Mouse (Mus musculus): ENCODE measurements around the gene Glrx.
"Not testable (repeated sequence)": the region's sequence is repeated elsewhere in the genome, so short reads cannot be mapped to it uniquely, and the experiment has no call there.

GRCm38 (mm10) chr13:75822366-75822765 is 17.3 kb upstream of the Glrx start:
- TF ChIP-seq POLR2A (IDR thresholded peaks at IDR 0.05; ENCODE audit: low read depth, low read length); CTCF (conservative IDR thresholded peaks at IDR 0.05 in 1 of 2, IDR thresholded peaks at IDR 0.05 in 1 of 2; ENCODE audit: low read depth in 2 of 2, low read length in 2 of 2); TCF12 (IDR thresholded peaks at IDR 0.05; ENCODE audit: low read depth, low read length); MAX (IDR thresholded peaks at IDR 0.05; ENCODE audit: low read length); ZNF384 (IDR thresholded peaks at IDR 0.05; ENCODE audit: low read depth, low read length); ZC3H11A (IDR thresholded peaks at IDR 0.05; ENCODE audit: low read depth, low read length); POLR2AphosphoS2 (IDR thresholded peaks at IDR 0.05; ENCODE audit: low read depth, low read length); CHD2 (IDR thresholded peaks at IDR 0.05; ENCODE audit: low read length); E2F4 (IDR thresholded peaks at IDR 0.05; ENCODE audit: insufficient replicate concordance, low read depth, low read length); MAFK (IDR thresholded peaks at IDR 0.05; ENCODE audit: insufficient replicate concordance, low read length); SMC3 (IDR thresholded peaks at IDR 0.05; ENCODE audit: low read depth, low read length): not testable (repeated sequence)
